Mouse (Mus musculus): ENCODE measurements around the gene Ccdc50. TPM values are rescaled to one million over a fixed set of nuclear protein-coding genes. Genes with fewer than 3 reads are reported as not detected.

Ccdc50 gene
- polyA plus RNA-seq, 1 experiment from 2014 or later, result 40.7 TPM

GRCm38 (mm10) chr16:27374139-27374538, 14.5 kb upstream of the Ccdc50 start:
- no peaks in the 10 kb centered on the region for H3K4me1 ChIP-seq (replicated peaks; ENCODE audit: control insufficient read depth, insufficient read depth, low read length)
- no peak for ATAC-seq (replicated peaks; ENCODE audit: low FRiP score)
- WGBS, result 56% methylated on average over 3 of the region's 3 CpGs
- H3K4me3 ChIP-seq (ENCODE audit: low read depth, low read length), result no peak overlapping the region
- no peak overlapping the region for H3K27ac ChIP-seq (ENCODE audit: low read depth, low read length)
- no peak for DNase-seq (ENCODE audit: low spot score)
- H3K27me3 ChIP-seq (replicated peaks; ENCODE audit: control insufficient read depth, insufficient read depth, low read length), result no peaks in the 10 kb centered on the region
- H3K4me2 ChIP-seq, result no peak overlapping the region
- no peaks in the 10 kb centered on the region for H3K36me3 ChIP-seq (ENCODE audit: control insufficient read depth, insufficient read depth, low read length)
- no peak overlapping the region for H3K9ac ChIP-seq (ENCODE audit: low read depth, low read length)
- H3K9me3 ChIP-seq (ENCODE audit: control insufficient read depth, low read length), result no peaks in the 10 kb centered on the region

- H3K4me3 ChIP-seq (ENCODE audit: low read depth, low read length), result no peak overlapping the region
- no peak for DNase-seq (ENCODE audit: low spot score)
- ATAC-seq (replicated peaks; ENCODE audit: low FRiP score), result 0 out of 2 replicates have a peak, but pooled peaks have one; percentile 47
- no peaks in the 10 kb centered on the region for H3K4me1 ChIP-seq (replicated peaks; ENCODE audit: control insufficient read depth, insufficient read depth, low read length)
- H3K9me3 ChIP-seq (ENCODE audit: control insufficient read depth, low read length), result no peaks in the 10 kb centered on the region
- no peak overlapping the region for H3K4me2 ChIP-seq
- no peaks in the 10 kb centered on the region for H3K36me3 ChIP-seq (ENCODE audit: control insufficient read depth, insufficient read depth, low read length)
- no peaks in the 10 kb centered on the region for H3K27me3 ChIP-seq (replicated peaks; ENCODE audit: control insufficient read depth, insufficient read depth, low read length)
- 76% methylated on average over 2 of the region's 2 CpGs for WGBS
- H3K9ac ChIP-seq (ENCODE audit: low read depth, low read length), result no peak overlapping the region
- no peak overlapping the region for H3K27ac ChIP-seq (ENCODE audit: low read depth, low read length)
Measured at GRCm38 (mm10) chr16:27375318-27375717, 13.4 kb upstream of the Ccdc50 start.

GRCm38 (mm10) chr16:27376556-27376955, 12.1 kb upstream of the Ccdc50 start:
- no peak for ATAC-seq (replicated peaks; ENCODE audit: low FRiP score)
- DNase-seq (ENCODE audit: low spot score), result no peak
- no peak overlapping the region for H3K4me2 ChIP-seq
- no peaks in the 10 kb centered on the region for H3K4me1 ChIP-seq (replicated peaks; ENCODE audit: control insufficient read depth, insufficient read depth, low read length)
- H3K9me3 ChIP-seq (ENCODE audit: control insufficient read depth, low read length), result no peaks in the 10 kb centered on the region
- H3K36me3 ChIP-seq (ENCODE audit: control insufficient read depth, insufficient read depth, low read length), result no peaks in the 10 kb centered on the region
- H3K9ac ChIP-seq (ENCODE audit: low read depth, low read length), result no peak overlapping the region
- H3K4me3 ChIP-seq (ENCODE audit: low read depth, low read length), result no peak overlapping the region
- H3K27ac ChIP-seq (ENCODE audit: low read depth, low read length), result no peak overlapping the region
- no peaks in the 10 kb centered on the region for H3K27me3 ChIP-seq (replicated peaks; ENCODE audit: control insufficient read depth, insufficient read depth, low read length)

- H3K4me2 ChIP-seq, result no peak overlapping the region
- no peak overlapping the region for H3K9ac ChIP-seq (ENCODE audit: low read depth, low read length)
- H3K4me1 ChIP-seq (replicated peaks; ENCODE audit: control insufficient read depth, insufficient read depth, low read length), result no peaks in the 10 kb centered on the region
- H3K9me3 ChIP-seq (ENCODE audit: control insufficient read depth, low read length), result no peaks in the 10 kb centered on the region
- WGBS, result 86% methylated on average over 4 of the region's 4 CpGs
- no peaks in the 10 kb centered on the region for H3K36me3 ChIP-seq (ENCODE audit: control insufficient read depth, insufficient read depth, low read length)
- DNase-seq (ENCODE audit: low spot score) (no peak), ATAC-seq (replicated peaks; ENCODE audit: low FRiP score) (no peak)
- H3K27me3 ChIP-seq (replicated peaks; ENCODE audit: control insufficient read depth, insufficient read depth, low read length), result no peaks in the 10 kb centered on the region
- H3K4me3 ChIP-seq (ENCODE audit: low read depth, low read length), result no peak overlapping the region
- no peak overlapping the region for H3K27ac ChIP-seq (ENCODE audit: low read depth, low read length)
Measured at GRCm38 (mm10) chr16:27382217-27382616, 6.5 kb upstream of the Ccdc50 start.

DNA sequence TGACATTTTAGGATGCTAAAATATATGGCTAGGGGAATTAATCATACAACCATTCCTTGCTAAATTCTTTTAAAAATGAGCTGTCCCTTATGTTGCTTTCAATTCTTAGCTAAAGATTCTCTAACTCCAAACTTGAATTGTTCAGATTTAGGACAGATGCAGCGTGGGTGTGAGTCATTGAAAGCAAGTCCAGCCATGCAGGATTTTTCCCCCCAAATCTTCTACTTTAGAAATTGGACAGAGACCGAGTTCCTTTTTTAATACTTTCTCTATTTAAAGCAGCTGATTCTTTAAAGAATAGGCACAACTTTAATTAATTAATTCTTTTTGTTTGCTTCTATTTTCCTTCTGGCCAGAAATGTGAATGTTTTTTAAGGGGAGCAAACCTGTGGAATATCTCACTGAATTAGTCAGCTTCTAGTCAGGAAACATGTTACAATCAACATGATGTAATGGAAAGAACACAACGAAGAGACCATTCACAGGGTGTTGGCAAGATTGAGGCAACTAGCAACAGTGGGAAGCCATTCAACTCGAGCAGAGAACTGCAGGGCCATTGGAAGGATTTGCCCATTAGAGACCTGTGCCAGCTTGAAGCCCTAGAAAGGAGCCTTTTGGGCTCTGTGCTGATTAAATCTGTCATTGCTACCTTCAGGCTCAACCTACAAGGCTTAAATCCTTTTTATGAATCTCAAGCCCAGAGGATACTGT, 3.6 kb upstream of the Ccdc50 start:
- H3K4me2 ChIP-seq, result no peak overlapping the region
- 74% methylated on average over 4 of the region's 4 CpGs for WGBS
- H3K36me3 ChIP-seq (ENCODE audit: control insufficient read depth, insufficient read depth, low read length), result no peaks in the 10 kb centered on the region
- H3K9me3 ChIP-seq (ENCODE audit: control insufficient read depth, low read length), result no peaks in the 10 kb centered on the region
- no peak for ATAC-seq (replicated peaks; ENCODE audit: low FRiP score)
- DNase-seq (ENCODE audit: low spot score), result no peak
- peaks cover 7% of the 10 kb centered on the region for H3K4me1 ChIP-seq (replicated peaks; ENCODE audit: control insufficient read depth, insufficient read depth, low read length)
- H3K9ac ChIP-seq (ENCODE audit: low read depth, low read length), result no peak overlapping the region
- H3K4me3 ChIP-seq (ENCODE audit: low read depth, low read length), result no peak overlapping the region
- no peak overlapping the region for H3K27ac ChIP-seq (ENCODE audit: low read depth, low read length)
- no peaks in the 10 kb centered on the region for H3K27me3 ChIP-seq (replicated peaks; ENCODE audit: control insufficient read depth, insufficient read depth, low read length)

GRCm38 (mm10) chr16:27385649-27386048, 3.0 kb upstream of the Ccdc50 start:
- no peaks in the 10 kb centered on the region for H3K9me3 ChIP-seq (ENCODE audit: control insufficient read depth, low read length)
- H3K36me3 ChIP-seq (ENCODE audit: control insufficient read depth, insufficient read depth, low read length), result no peaks in the 10 kb centered on the region
- no peak overlapping the region for H3K9ac ChIP-seq (ENCODE audit: low read depth, low read length)
- WGBS, result 83% methylated on average over 1 of the region's 1 CpGs
- H3K4me3 ChIP-seq (ENCODE audit: low read depth, low read length), result no peak overlapping the region
- no peak for DNase-seq (ENCODE audit: low spot score)
- no peak overlapping the region for H3K27ac ChIP-seq (ENCODE audit: low read depth, low read length)
- no peaks in the 10 kb centered on the region for H3K27me3 ChIP-seq (replicated peaks; ENCODE audit: control insufficient read depth, insufficient read depth, low read length)
- peaks cover 7% of the 10 kb centered on the region for H3K4me1 ChIP-seq (replicated peaks; ENCODE audit: control insufficient read depth, insufficient read depth, low read length)
- no peak overlapping the region for H3K4me2 ChIP-seq
- no peak for ATAC-seq (replicated peaks; ENCODE audit: low FRiP score)

- H3K9ac ChIP-seq (ENCODE audit: low read depth, low read length), result no peak overlapping the region
- no peaks in the 10 kb centered on the region for H3K36me3 ChIP-seq (ENCODE audit: control insufficient read depth, insufficient read depth, low read length)
- H3K27me3 ChIP-seq (replicated peaks; ENCODE audit: control insufficient read depth, insufficient read depth, low read length), result no peaks in the 10 kb centered on the region
- DNase-seq (ENCODE audit: low spot score) (no peak), ATAC-seq (replicated peaks; ENCODE audit: low FRiP score) (no peak)
- no peak overlapping the region for H3K27ac ChIP-seq (ENCODE audit: low read depth, low read length)
- H3K9me3 ChIP-seq (ENCODE audit: control insufficient read depth, low read length), result no peaks in the 10 kb centered on the region
- peaks cover 7% of the 10 kb centered on the region for H3K4me1 ChIP-seq (replicated peaks; ENCODE audit: control insufficient read depth, insufficient read depth, low read length)
- H3K4me2 ChIP-seq, result no peak overlapping the region
- H3K4me3 ChIP-seq (ENCODE audit: low read depth, low read length), result no peak overlapping the region
- 63% methylated on average over 4 of the region's 4 CpGs for WGBS
Measured at GRCm38 (mm10) chr16:27386850-27387407, 1.7 kb upstream of the Ccdc50 start.

- Histone ChIP-seq H3K36me3 (ENCODE audit: control insufficient read depth, insufficient read depth, low read length) (no peaks in the 10 kb centered on the region), H3K4me1 (replicated peaks; ENCODE audit: control insufficient read depth, insufficient read depth, low read length) (peaks cover 7% of the 10 kb centered on the region), H3K27me3 (replicated peaks; ENCODE audit: control insufficient read depth, insufficient read depth, low read length) (no peaks in the 10 kb centered on the region), H3K9me3 (ENCODE audit: control insufficient read depth, low read length) (no peaks in the 10 kb centered on the region), H3K4me3 (ENCODE audit: low read depth, low read length) (peak overlapping the region; percentile 91), H3K27ac (ENCODE audit: low read depth, low read length) (peak overlapping the region; percentile 38; the same call in 1 of the 2 replicates), H3K4me2 (peak overlapping the region; percentile 77), H3K9ac (ENCODE audit: low read depth, low read length) (peak overlapping the region; percentile 95)
- no peak for ATAC-seq (replicated peaks; ENCODE audit: low FRiP score)
- 31% methylated on average over 12 of the region's 12 CpGs for WGBS
- DNase-seq (ENCODE audit: low spot score), result peak; percentile 34
Measured at GRCm38 (mm10) chr16:27387634-27388611, 746 bp upstream of the Ccdc50 start.

Data from liver, embryonic 11.5 days (tissue).